Mouse (Mus musculus): ENCODE results near the gene Stim2.

DNA sequence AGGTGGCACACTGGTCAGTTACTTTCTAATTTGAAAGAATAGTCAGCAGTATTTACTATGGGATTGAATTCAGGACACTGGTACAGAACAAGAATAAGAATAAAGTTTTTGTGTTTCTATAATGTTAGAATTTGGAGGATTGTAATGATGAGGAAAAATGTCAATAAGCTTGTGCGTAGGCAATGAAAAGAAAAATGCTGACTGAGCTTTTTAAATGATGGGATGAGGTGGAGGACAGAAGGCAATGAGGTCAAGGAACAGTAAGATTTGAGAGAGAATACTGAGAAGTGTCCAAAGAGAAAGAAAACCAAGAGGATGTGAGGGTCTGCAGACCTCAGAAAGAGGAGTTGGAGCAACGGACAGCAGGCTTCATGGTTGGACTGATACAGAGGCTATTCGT lies 89.6 kb downstream of the Stim2 start:
- TF ChIP-seq CTCF (IDR thresholded peaks at IDR 0.05; ENCODE audit: control insufficient read depth, insufficient read depth, insufficient read length): no peak
- no peak for TF ChIP-seq MYOD1 (IDR thresholded peaks at IDR 0.05; ENCODE audit: control insufficient read depth, insufficient read length, low read depth)
- no peak for TF ChIP-seq USF1 (IDR thresholded peaks at IDR 0.05; ENCODE audit: low read depth)
- no peak for TF ChIP-seq MAX (IDR thresholded peaks at IDR 0.05)
- TF ChIP-seq MYOG (IDR thresholded peaks at IDR 0.05; ENCODE audit: control insufficient read depth, extremely low read depth, insufficient read length): no peak

Measured in C2C12 (cell line).